Mouse (Mus musculus) thymus, postnatal 14 days (tissue): ENCODE results near the gene Ankub1.
A peak's percentile ranks its signal among the peaks of the same experiment; 100 is the strongest.

Experiments
- DNase-seq: peaks from one replicate; pipeline ENCODE4 v3.0.0; 2021

Ankub1 gene

DNA sequence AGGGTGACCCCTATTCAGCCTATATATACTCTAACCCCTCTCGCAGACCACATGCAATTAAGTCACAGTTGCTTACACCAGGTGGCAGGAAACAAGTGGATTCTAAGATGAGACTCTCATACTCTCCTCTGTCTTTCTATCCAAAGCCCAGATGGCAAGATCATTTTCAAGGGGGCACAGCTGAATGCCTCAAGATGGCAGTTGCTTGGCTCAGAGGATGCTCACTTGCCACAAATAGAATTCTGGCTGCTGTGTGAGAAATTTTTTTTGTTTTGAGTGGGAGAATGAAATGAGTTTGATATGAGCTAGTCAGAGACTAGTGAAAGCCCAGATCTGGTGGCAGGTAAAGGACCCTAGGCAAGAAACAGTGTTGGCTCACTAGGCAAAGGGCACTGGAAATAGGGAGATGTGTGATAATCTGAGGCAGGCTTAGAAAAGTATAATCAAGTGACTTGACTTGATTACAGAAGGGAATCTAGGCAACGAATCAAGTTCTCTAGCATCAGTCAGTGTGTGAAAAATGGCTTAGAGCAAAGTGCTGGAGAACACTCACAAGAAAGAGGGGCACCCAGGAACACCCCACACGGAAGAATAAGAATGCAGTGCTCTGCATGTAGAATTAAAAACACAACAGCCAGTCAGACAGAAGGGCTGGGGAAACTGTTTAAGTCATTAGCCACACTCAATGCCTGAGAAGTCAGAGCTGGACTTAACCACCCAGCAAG lies 57.7 kb downstream of the Ankub1 start:
- DNase-seq, result no peak

DNA sequence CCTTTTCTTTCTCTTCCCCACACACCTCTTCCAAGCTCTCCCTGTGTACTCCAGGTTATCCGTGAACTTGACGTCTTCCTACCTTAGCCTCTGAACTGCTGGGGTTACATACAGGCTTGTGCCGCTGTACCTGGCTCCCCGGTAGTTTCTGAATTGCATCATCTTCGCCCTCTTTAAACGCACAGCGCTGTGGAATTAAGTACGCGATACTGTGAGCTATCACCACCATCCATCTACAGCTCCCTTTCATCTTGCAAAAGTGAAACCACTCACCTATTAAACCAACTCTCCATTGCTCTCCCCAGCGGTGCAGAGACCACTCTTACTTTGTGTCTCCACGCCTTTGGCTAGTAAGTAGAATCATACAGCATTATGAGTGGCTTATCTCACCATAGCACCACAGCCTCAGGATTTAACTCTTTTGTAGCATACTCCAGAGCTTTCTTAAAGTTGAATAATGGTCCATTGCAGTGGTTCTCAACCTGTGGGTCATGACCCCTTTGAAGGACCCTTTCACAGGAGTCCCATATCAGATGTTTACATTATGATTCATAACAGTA lies 65.6 kb downstream of the Ankub1 start:
- no peak for DNase-seq

DNA sequence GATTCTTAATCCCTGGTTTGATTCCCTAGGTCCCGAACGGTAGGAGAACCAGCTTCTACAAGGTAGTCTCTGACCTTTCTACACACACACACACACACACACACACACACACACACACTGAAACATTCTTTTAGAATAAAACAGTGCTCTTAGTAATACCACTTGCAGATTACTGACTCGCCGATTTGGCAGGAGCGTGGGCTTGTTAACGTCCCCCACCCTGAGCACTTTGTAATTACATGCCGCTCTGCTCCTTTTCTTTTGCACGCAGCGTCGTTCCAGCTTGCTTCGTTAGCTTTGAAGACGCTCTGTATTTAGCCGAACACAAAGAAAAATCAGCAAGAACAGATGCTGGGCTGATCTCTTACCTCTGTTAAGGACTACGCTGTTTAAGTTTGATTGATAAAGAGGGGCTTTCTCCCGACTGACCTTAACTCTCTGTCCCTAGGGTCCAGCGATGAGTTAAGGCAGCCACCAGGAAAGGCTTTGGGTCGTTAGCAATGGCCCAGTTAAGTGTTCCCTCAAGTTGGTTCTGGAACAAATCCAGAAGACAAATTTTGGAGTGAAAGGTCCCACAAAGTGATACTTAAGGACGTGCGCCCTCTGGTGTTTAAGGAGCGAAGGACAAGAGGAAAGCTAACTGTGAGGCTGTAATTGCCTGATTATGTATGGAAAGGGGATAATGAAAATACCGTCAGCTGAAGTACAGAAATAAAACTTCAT lies 67.2 kb downstream of the Ankub1 start:
- DNase-seq, result peak; percentile 46

DNA sequence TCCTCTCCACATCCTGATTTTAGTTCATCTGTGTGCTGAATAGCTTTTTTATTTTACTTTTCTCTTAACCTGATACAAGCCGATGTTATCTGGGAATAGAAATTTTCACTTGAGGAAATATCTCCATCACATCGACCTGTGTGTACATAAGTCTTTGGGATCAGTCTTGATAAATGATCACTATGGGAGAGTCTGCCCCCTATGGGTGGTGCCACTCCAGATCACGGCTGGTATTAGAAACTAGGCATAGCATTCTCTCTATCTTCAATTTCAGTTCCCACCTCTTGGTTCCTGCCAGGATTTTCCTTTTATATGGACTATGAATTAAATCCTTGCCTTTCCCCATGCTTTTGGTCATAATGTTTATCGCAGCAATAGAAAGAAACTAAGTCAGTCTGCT lies 72.9 kb downstream of the Ankub1 start:
- no peak for DNase-seq

DNA sequence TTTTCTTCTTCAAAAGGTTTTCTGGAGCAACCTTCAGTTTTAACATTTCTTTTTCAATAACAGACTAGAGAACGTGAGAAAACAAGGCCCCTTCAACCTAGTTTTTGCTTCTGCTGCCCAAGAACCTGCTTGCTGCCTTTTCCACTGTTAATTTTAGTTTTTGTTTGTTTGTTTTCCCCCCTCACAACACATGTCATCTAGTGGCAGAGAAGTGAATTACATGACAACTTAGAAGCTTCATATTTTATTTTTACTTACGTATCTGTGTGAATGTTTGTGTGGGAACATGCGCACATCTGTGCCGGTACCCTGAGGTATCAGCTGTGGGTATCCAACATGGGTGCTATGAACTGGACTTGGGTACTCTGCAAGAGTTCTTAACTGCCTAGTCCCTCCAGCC lies 76.9 kb downstream of the Ankub1 start:
- DNase-seq, result no peak

DNA sequence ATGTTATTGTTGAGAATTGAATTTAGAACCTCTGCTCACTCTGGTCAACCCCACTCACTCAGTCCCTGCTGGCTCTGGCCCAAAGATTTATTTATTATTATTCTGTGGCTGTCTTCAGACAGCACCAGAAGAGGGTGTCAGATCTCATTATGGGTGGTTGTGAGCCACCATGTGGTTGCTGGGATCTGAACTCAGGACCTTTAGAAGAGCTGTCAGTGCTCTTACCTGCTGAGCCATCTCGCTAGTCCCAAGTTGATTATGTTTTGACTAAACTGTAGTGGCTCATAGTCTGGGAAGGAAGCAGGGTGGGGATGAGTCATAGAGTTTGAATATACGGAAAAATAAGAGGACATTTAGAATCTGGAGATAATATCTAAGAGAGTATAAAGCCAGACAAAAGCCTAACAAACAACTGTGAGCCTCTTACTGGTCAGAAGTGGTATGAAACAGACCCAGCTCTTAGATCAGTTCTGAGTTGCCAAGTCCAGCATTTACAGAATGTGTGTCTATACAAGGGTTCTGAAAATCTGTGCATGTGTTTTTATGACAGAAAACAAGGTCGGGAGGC lies 80.1 kb downstream of the Ankub1 start:
- no peak for DNase-seq

DNA sequence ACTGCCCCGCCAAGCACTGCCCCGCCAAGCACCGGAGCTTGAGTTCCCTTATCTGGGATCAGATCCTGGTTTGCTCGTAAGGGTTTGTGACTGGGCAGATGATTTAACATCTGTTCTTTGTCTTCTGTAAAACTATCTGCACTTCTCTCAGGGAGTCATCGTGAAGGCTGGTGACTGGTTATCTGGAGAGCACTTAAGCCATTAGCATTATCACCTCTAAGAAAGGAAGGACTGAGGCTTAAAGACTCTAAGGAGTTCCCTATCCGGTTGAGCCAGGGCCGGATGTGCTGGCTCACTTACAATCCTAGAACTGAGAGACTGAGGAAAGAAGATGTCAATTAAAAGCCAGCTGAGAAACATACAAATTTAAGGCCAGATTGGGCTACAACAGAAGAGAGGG lies 80.8 kb downstream of the Ankub1 start:
- DNase-seq, result no peak
